In genomic region chr6:137576091-137576490, GRCm38 (mm10) we compare ENCODE assay signal across 26 mouse cellular contexts.
"Had no signal": no experiment of that assay in that cellular context is flagged by ENCODE, and none has a peak within 500 bp of the region (broad histone marks: within the 10 kb centered on the region; RNA-seq: fewer than 3 reads in every experiment).

No protein-coding gene starts in this region.

- H3K9me3 ChIP-seq: heart, embryonic 13.5 days; heart, embryonic 15.5 days; hindbrain, embryonic 10.5 days; hindbrain, embryonic 12.5 days; intestine, embryonic 15.5 days; limb, embryonic 13.5 days; limb, embryonic 15.5 days; liver, embryonic 12.5 days had no signal

- ATAC-seq: hindbrain, embryonic 16.5 days; inflammation-experienced regulatory T-cells, adult 6 months; intestine, embryonic 15.5 days; intestine, postnatal 0 days; liver, embryonic 12.5 days had no signal

- H3K9ac ChIP-seq: heart, embryonic 13.5 days; heart, embryonic 15.5 days; hindbrain, embryonic 12.5 days; hindbrain, embryonic 14.5 days; intestine, embryonic 15.5 days; limb, embryonic 13.5 days; limb, embryonic 15.5 days; liver, embryonic 12.5 days; liver, embryonic 14.5 days had no signal

- H3K4me1 ChIP-seq: hindbrain, embryonic 12.5 days; limb, embryonic 15.5 days had no signal

- DNase-seq: gastrocnemius, adult 2 months; gastrocnemius, postnatal 10 days; gastrocnemius, postnatal 25 days; heart, adult 2 months; heart, postnatal 14 days; heart, postnatal 36 days; kidney, adult 18-20 months; kidney, postnatal 14 days; layer of hippocampus, postnatal 36 days; left cerebral cortex, postnatal 4 days had no signal

- H3K4me3 ChIP-seq: gastrocnemius, adult 2 months; heart, adult 2 months; heart, embryonic 13.5 days; heart, embryonic 15.5 days; hindbrain, embryonic 10.5 days; hindbrain, embryonic 12.5 days; intestine, embryonic 15.5 days; layer of hippocampus, adult 2 months; limb, embryonic 13.5 days; limb, embryonic 15.5 days; liver, embryonic 12.5 days had no signal

- H3K27me3 ChIP-seq: heart, embryonic 13.5 days; heart, embryonic 15.5 days; hindbrain, embryonic 12.5 days; intestine, embryonic 15.5 days; limb, embryonic 13.5 days; limb, embryonic 15.5 days; liver, embryonic 12.5 days had no signal

- H3K36me3 ChIP-seq: heart, embryonic 15.5 days; hindbrain, embryonic 10.5 days; hindbrain, embryonic 12.5 days; intestine, embryonic 15.5 days; limb, embryonic 13.5 days; limb, embryonic 15.5 days; liver, embryonic 12.5 days had no signal

- H3K4me2 ChIP-seq: heart, embryonic 11.5 days; heart, embryonic 13.5 days; heart, embryonic 15.5 days; hindbrain, embryonic 12.5 days; hindbrain, embryonic 14.5 days; intestine, embryonic 15.5 days; limb, embryonic 13.5 days; limb, embryonic 15.5 days; liver, embryonic 12.5 days had no signal

- H3K27ac ChIP-seq: gastrocnemius, adult 2 months; hindbrain, embryonic 10.5 days; hindbrain, embryonic 12.5 days; hindbrain, embryonic 14.5 days; intestine, embryonic 15.5 days; kidney, postnatal 0 days; layer of hippocampus, adult 2 months; limb, embryonic 13.5 days; limb, embryonic 15.5 days; liver, embryonic 12.5 days; liver, embryonic 14.5 days had no signal
